Mouse (Mus musculus) bone marrow macrophage, adult 2 months (primary cell): ENCODE data around the gene Nup210.

Experiments
- CTCF ChIP-seq: IDR thresholded peaks from 2 replicates; pipeline ENCODE4 v1.5.1; 2012; ENCODE audit warnings: low read depth, mild to moderate bottlenecking, low read length, moderate library complexity
- POLR2A ChIP-seq: IDR thresholded peaks from 2 replicates; pipeline ENCODE4 v1.6.1; 2012; ENCODE audit warnings: mild to moderate bottlenecking, low read depth, low read length, borderline replicate concordance

DNA sequence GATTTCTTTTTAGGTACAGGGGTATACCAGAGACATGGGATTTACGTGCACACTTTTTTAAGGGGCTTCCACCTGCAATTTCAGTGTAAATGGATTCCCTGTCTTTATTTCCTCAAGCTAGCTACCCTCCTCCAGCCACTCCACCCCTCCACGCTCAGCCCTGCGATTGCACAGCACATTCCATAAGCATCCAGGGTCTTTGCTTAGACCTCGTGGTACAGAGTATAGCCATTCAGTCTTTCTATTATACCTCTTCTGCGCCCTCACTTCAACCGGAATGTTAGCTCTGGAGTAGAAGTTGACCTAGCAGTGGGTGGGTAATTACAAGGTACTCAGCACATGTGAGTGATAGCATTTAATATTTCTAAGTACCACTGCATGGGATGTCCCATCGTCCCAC is 115.1 kb downstream of the Nup210 start:
- TF ChIP-seq CTCF (no peak), POLR2A (no peak)
